Mouse (Mus musculus) granulocyte monocyte progenitor cell, adult 5-6 weeks (primary cell): Measurements from ENCODE around the gene Glra3. TPM values are rescaled to one million over a fixed set of nuclear protein-coding genes. Genes with fewer than 3 reads are reported as not detected.

Experiments used
- ATAC-seq: replicated peaks from 2 replicates; pipeline ENCODE4 v1.8.0; 2016; ENCODE audit warnings: mild to moderate bottlenecking, moderate TSS enrichment, inconsistent platforms; ENCODE audit not compliant: poor library complexity, severe bottlenecking
- total RNA-seq, 2 experiments: library from RNA; stranded (forward) in 1 of 2; stranded (reverse) in 1 of 2; fragments of 200-712, 200-1000 nt in 1 of 2; fragments of >200 nt in 1 of 2; fragmentation: Nextera tagmentation in 1 of 2; gene quantifications; 2 replicates each; pipeline ENCODE4 v1.2.3; 2014 to 2017

Glra3 gene
- total RNA-seq (2014; fragmentation: Nextera tagmentation) (not detected in 2 replicates), total RNA-seq (2017) (not detected in 2 replicates)

DNA sequence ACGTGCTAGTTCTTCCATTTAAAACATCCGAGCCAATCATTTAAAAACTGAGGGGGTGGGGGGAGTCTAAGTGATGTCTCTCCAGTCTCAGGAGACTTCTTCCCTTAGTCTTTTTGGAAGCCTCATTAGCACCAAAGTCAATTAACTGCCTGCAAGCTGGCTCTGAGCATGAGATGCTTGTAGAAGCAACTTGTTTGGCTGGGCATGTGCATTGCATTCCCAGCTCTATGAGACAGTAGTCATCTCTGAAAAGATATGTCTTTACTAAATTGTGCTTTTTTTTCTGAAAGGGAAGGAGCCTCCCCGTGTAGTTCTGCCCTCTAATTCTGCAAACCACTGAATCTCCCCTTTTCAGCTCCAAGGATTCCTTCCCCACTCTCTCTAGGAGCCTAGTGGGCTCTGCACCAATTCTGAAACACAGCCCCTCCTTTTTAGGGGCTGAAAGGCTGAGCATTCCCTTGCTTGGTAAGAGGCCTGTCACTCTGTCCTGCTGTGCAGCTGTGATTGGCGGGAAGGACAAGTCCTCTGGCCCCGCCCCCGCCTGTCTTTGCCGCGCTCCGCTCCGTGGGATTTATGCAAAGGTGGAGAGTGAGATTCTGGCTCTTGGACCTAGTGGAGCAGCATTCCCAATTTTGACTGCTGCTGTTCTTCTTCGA lies at the start of gene Glra3:
Gene Glra3, plus strand, starts transcription at position 591 of the 656 bp plus-strand sequence.
- ATAC-seq = no peak

DNA sequence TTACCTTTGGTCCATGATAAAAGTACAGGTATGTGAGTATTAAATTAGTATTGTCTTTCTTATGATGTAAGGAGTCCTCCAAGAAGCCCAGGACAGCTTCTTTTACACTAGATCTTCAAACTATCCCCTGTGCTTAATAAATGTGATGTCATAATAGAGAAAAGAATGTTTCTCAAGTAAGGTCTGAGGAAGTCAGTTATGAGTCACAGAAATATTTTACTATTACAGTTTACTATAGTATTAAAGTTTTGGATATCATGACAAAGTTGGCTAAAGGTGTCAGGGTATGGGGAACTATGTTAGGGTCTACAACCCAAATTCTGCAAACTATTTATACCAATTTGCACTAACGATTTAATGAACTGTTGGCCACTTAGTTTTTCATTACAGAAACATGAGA lies 33.4 kb upstream of the Glra3 start, which contains the start of gene Adam29:
Gene Adam29, minus strand, starts transcription at position 101 of the 400 bp plus-strand sequence.
- no peak for ATAC-seq

DNA sequence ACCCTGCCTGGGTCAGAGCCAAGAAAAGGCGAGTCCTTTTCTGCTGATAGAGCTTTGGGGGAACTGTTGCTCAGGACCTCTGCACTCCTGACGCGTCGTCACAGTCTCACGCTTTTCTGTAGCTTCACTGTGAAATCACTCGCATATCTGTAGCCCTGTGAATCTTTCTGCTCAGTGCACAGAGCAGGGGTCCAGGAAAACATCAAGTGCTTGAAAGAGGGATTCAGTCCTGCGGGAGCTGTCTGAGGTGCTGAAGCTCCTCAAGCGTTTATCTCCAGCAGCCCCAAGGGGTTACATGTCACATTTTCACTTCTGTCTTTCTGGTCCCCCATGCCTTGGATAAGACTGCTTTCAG lies 243 bp downstream of the Glra3 start:
- ATAC-seq = no peak

DNA sequence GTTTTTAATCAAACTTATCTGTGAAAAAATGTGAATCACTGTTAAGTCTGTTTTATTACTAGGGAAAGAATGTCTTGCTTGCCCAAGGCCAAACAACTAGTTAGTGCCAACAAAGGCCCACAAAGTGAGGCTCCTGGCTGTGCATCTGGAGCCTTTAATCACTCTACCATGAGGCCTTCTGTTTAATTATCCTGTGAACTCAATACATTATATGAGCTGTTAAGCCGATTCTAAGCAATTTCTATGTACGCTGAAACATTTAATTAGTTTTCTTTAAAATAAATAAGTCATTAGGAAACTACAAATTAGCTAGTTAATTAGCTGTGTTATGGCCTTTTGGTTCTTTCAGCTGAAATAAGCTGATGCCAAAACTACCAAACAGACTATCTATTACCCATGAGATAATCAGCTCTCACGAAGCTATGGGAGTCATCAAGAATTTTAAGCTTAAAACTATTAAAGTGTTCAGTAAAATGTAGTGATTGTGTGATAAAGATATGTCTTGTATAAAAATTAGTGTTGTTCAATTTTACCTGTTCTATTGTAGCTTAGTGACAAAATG lies 24.6 kb downstream of the Glra3 start:
- ATAC-seq = no peak

DNA sequence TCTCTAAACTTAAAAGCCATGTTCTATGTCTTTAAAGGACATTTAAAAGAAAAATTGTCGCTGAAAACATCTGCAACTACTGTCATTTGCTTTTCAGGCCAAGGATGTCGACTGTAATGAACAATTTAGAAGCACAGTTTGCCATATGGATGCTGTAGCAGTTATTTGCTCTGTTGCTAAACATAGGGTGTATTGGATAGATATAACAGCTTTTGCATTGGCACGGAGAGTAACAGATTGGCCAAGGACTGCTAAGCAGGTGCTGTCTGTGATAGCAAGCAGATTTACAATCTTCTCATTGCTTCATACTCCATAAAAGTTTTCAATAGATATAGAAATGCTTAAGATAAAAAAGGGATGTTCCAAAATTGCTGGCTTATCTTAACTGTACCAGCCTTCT lies 57.6 kb downstream of the Glra3 start:
- no peak for ATAC-seq

DNA sequence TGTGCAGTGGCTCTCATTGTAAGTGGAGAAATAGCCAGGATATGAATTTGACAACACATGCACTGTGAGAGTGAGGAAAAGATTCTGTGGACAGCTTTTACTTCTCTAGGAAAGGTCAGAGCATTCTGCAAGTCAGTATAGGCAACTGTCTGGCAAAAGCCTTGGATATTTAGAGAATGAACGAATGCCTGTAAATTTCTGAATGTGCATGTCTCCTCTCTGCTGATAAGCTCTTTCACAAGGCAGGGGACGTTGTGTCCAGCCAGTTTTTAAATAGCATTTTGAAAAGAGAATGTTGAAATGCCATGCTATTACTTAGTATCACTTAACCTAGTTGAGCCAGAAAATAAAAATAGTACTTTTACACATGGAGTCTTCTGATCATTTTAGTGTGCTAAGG lies 114.1 kb downstream of the Glra3 start:
- no peak for ATAC-seq

DNA sequence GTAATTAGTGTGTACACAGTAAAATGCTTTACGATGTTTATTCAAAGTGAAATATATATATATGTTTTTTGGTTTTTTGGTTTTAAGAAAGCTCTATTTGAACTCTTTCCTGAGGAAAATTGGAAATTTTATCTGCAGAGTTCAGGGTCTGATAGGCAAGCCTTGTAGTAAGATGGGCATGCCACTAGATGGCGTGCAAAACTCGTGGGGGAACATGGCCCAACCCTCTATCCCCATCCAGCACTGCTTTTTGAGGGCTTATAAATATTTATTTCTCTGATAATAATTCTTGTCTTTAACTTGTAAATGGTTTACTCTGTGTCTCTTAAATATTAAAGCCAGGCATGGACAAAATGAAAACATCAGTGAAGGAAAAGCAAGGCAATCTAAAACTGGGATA lies 122.8 kb downstream of the Glra3 start:
- peak; percentile 79 for ATAC-seq

DNA sequence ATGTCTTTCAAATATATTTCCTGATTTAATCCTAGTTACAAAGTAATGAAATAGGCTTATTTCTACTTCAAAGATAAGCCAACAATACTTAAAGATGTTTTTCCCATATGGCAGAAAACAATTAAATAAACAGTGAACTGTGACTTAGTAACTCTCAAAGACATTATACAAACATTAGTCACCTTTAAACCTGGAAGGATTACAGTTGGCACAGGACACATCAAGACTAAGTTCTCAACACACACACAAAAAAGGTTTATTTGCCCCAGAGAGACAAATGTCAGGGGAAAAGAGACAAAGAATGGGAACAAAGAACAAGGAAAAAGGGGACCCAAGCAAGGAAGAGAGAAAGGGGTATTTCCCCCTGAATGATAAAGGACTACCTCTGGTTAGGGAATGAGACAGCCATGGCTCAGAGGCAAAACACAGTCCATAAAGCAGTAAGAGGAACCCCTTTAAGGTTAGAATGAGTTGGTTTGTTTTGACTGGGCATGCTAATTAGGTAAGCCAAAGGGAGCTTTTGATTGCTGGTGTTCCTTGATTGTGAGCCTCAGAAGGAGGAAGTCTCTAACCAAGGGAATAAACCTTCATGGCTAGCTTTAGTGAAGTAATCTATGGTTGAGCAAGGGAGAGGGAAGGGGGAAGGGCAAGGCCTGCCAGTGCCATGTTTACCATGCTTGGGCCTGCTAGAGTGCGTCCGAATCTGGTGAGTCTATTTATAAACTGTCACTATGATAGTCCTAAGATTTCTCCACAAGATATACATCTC lies 130.4 kb downstream of the Glra3 start:
- ATAC-seq = peak; percentile 96

DNA sequence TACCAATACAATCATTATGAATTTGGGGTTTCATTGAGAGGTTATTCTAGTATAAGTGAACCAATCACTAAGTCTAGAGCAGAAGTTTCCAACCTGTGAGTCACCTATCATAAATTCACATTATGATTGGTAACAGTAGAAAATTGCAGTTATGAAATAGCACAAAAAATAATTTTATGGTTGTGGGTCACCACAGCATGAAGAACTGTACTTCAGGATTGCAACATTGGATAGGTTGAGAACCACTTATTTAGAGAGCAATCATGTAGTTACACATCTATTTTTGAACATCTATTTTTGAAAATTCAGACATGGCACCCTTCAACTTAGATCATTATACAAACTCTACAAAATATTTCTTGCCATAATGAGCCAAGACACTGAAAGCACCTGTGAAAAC lies 143.4 kb downstream of the Glra3 start:
- ATAC-seq = no peak

DNA sequence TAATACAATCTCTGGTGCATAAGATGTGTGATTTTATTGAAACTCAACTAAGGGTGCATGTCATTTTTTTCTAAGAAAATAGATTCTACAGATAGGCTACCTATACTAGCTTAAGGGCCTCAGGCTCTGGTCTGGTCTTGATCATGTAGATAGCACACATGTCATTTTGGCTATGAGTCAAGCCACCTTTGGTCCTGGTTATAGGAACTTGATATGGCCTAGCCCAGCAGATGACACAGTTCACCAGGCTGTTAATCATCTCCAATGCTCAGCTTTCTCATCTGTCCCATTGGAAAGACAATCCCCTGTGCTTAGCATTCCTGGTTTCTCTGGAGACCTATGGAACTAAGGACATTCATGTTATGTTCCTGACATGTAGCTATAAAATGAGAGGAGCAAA lies 154.1 kb downstream of the Glra3 start:
- no peak for ATAC-seq

DNA sequence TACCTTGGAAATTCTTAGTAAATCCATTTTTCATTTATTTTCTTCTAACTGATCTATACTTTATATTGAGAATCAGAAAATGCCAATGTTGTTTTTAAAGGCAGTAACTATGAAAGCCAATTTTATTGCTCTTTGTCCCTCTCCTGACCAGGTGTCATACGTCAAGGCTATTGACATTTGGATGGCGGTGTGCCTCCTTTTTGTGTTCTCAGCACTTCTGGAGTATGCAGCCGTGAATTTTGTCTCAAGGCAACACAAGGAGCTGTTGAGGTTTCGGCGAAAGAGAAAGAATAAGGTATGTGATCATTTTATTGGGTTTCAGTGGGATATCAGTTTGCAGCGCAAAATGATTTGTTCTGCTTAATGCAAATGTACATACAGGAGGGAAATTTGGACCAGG lies 170.0 kb downstream of the Glra3 start:
- no peak for ATAC-seq

DNA sequence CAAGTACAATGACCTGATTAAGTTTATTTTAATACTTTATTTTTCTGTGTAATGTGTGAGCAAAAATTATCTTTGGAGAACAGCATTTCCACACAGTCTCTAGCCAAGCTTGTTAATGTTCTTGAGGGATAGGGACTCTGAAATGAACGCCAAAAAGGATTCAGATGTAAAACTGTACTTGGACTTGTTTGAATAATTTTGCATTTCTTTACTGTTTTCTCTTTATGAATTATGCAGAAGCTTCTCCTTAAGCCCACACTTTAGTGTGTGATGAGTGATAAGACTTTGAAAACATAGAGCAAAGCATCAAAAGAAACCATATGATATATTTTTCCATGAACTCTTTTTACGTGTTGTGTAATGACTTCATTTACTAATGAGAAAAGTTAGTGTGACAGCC lies 189.1 kb downstream of the Glra3 start:
- no peak for ATAC-seq

DNA sequence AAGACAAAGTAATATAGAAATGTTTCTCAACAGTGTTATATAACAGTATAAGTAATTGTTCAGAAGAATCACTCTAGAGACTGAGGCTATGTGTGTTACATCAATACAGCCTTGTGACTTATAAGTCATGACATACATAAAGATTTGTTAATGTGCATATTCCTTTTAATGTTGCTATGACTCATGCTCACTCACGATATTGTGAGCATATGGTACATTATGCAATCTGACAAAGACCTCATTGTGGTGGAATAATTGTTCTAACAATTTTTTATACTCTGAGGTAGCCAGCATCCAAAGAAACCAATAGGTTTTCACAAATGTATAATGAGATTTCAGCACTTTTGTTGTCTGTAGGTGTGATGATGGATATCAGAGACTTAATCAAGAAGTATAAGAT lies 210.4 kb downstream of the Glra3 start:
- ATAC-seq = no peak

DNA sequence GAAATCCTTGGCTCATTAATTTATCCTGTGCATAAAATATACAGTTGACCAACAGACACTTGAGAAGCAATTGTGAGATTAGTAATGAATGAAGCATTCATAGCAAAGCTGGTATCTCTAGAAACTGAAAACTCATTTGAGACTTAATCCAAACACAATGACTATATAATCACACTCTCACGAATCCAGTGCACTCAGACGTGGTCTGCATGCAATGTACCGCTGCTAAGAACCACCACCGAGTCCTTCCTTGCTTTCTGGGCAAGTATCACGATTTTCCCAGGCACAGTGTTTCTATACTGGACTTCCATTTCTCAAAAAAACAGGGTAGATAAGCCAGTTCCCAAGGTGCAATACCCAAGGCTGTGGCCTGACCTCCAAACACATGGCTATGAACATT lies 211.3 kb downstream of the Glra3 start:
- ATAC-seq = no peak

DNA sequence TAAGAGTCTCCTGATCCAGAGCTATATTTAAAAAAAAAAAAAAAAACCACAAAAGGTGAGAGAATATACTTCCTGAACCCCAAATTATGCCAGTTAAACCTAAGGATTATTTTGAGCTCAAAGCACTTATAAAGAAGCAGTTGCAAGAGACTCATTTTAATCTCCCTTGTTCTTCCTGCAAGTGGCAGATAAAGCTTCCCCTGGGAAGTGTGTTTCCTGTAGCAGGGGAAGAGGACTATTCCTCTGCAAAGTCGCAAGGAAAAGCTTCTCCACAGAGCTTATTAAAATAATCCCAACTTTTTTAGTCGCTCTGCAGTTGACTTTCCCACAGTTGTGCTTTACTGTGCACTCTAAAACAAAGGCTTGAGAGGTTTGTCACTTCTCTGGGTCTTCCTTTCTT lies 218.7 kb downstream of the Glra3 start:
- ATAC-seq = no peak

Other genes starting within 250 kb of the Glra3 start
- gene Adam29, start 33.5 kb upstream of the Glra3 start, total RNA-seq (2014; fragmentation: Nextera tagmentation) = not detected in 2 replicates
- not detected in 2 replicates for gene Adam29, start 33.5 kb upstream of the Glra3 start, total RNA-seq (2017)